Mouse (Mus musculus): Measurements from ENCODE around the gene Shroom3.
"Not testable (repeated sequence)": the region's sequence is repeated elsewhere in the genome, so short reads cannot be mapped to it uniquely, and the experiment has no call there.

Gene Shroom3

DNA sequence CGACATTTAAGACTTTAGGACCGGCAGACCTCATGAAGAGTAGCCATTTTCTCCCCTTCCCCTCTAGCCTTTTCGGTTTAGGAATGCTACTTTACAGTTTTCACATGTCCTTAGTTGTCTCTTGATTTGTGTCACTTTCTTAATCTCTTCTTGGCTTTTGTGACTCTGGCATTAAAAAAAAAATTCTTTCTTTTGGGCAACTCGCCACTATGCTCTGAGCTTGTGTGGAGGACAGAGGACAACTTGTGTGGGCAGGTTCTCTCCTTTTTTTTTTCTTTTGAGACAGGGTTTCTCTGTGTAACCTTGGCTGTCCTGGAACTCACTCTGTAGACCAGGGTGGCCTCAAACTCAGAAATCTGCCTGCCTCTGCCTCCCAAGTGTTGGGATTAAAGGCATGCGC lies 239.7 kb downstream of the Shroom3 start:
- not testable (repeated sequence) for DNase-seq (ENCODE audit: low read depth in 2 of 2, low spot score in 2 of 2)

DNA sequence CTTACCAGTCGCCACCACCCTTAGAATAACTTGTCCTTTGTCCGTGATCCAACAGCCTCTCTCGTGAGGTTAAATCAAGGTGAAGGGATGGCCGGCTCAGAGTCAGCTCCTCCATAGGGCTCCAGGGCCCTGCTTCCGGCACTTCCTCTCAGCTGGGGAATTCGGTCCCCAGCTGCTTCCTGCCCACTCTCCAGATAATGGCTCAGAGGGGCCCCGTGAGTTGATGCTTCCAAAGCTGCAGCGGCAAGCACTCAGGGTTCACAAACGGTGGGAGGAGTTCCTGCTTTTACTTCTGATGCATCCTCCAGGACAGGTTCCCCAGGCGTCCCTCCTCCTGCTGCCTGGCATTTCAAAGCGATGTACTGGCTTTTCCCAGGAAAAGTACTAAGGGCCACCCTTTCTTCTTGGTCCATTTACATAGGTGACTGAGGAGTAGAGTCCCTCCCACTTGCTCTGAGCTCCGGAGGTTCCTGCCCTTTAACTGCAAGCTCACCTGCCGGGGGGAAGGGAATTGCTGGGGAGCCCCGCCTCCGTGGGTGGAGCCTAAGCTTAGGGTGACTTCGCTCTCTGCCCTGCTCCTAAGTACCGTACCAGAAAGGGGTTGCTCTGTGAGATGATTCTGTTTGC lies 241.7 kb downstream of the Shroom3 start:
- DNase-seq (ENCODE audit: low read depth in 2 of 2, low spot score in 2 of 2): no peak

DNA sequence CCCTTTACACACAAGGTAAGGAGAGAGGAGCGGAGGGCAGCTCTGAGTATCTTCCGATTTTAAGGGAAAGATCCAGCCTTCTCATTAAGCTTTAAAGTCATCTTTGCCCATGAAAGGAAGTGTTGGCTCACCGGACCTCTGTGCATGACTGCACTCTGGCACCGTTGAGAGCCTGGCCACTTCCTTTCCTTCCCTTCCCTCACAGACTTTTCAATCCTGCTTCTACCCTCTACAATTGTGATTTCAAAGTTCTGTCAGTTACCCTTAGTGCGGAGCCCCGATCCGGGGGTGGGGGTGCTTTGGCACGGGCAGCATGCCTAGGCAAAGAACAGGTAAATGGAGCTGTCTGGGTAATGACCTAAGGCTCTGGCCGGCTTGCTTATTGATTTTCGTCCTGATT lies 244.4 kb downstream of the Shroom3 start:
- DNase-seq (ENCODE audit: low read depth in 2 of 2, low spot score in 2 of 2): no peak

DNA sequence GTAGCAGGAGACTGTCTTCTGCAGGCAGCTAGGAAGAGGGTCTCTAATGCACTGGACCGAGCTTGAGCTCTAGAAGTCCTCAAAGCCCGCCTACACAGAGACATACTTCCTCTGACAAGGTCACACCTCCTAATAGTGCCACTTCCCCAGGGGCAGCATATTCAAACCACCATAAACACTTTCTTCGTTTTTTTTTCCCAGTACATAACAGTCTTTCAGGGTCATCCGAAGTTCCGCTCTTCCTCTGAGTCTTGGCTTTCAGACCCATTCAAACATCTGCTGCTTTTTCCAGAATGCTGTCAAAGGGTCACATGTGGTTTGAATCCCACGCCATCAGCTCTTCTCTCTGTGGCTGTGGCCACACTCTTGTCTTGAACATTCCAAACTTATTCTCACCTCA lies 247.3 kb downstream of the Shroom3 start:
- DNase-seq (ENCODE audit: low read depth in 2 of 2, low spot score in 2 of 2): no peak

DNA sequence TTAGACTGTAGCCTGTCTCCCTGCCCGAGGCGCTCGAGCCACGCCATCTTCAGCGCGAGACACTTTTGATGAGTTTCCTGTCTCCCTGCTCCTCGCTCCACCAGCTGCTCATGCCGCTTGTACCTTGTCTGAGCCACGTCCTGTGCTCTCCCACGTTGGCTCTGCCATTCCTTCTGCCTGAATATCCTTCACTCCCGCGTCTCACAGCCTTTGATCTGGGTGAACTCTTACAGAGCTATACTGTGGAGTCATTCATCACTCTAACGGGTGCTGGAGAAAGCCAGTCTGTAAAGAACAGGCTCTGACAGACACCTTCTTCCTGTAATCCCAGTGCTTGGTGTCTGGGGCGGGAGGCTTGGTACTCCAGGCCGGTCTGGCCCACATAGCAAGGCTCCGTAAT lies 248.1 kb downstream of the Shroom3 start:
- no peak for DNase-seq (ENCODE audit: low read depth in 2 of 2, low spot score in 2 of 2)

DNA sequence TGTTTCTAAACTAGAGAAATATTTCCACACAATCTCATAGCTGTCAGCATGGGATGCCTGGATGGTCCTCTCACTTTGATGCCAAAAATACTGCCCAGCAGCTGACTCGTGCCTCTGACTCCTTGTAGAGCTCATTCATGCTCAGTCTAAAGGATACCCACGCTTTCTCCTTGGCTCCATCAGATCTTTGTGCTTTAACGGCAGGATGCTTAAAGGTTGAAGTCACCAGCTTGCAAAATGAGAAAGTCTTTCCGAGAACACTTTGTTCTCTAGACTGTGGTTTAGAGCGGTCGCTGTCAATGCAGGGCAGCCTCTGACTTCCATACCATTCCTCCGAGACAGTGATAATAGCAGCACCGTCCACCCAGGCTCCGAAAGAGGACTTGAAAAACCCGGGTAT lies 249.8 kb downstream of the Shroom3 start:
- DNase-seq (ENCODE audit: low read depth in 2 of 2, low spot score in 2 of 2): no peak

DNA sequence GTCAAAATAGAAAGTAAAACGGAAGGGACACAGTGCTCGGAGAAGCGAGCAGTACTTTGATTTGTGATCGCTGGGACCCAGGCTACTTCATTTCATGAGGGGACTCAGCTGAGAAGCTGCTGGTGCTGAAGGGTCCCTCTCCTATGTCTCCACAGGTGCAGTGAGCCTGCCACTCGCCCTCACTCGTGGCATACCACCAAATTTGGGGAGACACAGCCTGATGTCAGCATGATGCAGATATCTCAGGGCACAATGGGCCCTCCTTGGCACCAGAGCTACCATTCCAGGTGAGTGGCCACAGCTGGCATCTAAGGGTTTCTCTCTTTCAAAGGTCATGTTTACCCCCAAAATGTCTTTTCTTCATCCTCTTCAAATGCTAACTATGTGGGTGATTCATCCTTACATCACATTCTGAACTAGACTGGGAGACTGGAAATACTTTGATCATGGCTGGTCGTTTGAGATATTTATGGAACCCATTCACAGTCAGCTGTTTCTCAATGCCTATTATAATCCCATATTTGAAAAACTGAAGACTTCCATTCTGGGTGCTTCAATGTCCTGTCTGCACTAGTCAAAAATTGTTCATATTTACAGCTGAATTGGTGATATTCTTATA lies 250.5 kb downstream of the Shroom3 start:
- DNase-seq (ENCODE audit: low read depth in 2 of 2, low spot score in 2 of 2): no peak

DNA sequence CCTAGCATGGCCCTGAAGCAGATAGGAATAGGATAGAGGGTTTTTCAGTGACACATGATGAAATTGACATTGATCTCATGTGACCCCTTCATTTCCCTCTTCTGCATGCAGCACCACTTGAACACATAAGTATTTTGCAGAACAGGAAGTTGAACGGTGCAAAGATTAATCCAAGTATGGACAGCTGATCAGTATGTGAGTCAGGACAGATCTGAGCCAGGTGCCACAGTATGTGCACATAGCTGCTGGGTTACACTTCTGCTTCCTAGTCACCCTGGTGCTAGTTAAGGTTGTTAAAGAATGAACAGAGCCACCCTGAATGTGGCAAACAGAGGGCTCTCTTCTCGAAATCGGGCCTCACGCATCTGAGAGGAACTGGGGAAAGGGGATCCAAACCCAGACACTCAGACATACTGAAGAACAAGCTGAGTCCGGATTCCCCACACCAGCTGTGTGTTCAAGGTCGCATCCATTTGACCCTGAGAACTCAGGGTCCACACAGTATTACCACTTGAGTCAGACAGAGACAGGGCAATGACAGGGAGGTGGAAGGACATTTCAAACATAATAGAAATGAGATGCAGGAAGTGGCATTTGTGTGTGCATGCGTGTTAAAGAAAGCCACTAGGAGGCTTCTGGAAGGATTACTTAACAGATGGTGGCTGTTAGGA lies 251.2 kb downstream of the Shroom3 start:
- DNase-seq (ENCODE audit: low read depth in 2 of 2, low spot score in 2 of 2): no peak

DNA sequence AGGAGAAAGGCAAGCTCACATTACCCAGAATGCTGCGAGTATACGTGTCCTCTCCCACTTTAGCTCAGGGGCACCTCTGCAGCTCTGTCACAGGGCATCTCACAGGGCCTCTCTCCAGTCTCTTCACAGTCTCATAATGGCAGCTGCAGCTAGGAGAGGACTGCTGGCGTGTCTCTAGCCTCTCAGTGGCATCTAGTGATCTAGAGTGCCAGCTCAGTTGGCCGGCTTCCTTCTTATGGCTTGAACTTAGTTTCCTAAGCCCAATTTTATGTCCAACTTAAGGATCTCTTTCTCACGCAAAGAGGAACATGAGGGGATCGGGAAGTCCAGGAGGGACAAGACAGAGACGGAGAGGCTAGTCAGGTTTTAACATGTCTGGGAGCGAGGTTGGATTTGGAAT lies 252.6 kb downstream of the Shroom3 start:
- no peak for DNase-seq (ENCODE audit: low read depth in 2 of 2, low spot score in 2 of 2)

DNA sequence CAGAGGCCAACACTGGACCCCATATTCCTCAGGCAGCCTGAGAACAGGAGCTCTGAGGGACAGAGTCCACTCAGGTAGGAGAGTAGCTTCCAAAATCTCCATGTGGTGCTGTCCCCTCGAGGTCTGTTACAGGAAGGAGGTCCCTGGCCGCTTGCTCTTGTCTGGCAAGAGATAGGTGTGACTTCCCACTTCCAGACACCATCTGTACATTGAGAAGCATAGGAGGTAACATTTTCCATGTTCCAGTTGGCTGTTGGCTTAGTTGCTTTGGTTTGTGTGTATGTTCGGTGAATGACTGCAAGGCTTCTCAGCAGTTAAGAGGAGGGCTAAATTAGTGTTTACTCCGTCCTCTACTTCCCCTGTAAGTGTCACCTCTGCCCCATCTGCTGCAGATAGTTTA lies 254.5 kb downstream of the Shroom3 start:
- no peak for DNase-seq (ENCODE audit: low read depth in 2 of 2, low spot score in 2 of 2)

DNA sequence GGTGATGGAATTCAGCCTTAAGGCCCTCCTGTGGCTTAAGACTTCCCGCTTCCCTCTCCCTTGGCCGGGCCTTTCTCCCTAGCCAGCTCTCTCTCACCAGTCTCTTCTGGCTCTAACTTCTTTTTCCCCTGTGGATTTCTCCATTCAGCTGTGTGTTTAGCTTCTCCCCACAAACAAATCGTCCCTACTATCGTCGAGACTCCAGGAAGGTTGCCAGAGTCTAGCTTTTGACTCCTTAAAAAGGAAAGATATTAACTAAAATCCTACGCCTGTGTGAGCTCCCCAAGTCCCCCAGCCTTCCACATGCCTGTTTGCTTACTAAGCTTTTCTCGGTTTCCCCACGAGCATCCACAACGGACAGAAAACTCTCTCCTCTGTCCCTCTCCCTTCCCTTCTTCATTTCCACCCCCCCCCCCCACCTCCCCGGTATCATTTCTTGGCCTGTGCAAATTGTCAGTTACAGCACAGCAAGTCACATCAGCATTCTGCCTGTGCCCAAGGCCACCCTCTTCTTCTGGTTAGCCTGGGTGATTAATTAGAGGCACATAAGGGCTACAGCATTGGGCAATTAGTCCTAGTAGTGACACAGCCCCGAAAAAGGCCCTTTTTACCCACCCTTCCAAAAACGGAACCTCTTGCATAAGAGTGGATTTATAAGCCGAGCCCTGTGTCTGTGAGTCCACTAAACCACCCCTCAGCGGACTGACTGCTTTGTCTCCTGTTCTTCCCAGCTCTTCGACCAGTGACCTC lies 256.2 kb downstream of the Shroom3 start:
- DNase-seq (ENCODE audit: low read depth in 2 of 2, low spot score in 2 of 2): no peak

DNA sequence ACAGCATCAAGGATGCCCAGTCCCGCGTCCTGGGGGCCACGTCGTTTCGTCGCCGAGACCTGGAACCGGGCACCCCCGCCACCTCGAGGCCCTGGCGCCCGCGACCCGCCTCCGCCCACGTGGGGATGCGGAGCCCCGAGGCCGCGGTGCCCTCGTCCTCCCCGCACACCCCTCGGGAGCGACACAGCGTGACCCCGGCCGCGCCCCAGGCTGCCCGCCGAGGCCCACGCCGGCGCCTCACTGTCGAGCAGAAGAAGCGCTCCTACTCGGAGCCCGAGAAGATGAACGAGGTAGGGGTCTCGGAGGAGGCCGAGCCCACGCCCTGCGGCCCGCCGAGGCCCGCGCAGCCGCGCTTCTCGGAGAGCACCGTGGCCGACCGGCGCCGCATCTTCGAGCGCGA lies 258.9 kb downstream of the Shroom3 start:
- no peak for DNase-seq (ENCODE audit: low read depth in 2 of 2, low spot score in 2 of 2)

DNA sequence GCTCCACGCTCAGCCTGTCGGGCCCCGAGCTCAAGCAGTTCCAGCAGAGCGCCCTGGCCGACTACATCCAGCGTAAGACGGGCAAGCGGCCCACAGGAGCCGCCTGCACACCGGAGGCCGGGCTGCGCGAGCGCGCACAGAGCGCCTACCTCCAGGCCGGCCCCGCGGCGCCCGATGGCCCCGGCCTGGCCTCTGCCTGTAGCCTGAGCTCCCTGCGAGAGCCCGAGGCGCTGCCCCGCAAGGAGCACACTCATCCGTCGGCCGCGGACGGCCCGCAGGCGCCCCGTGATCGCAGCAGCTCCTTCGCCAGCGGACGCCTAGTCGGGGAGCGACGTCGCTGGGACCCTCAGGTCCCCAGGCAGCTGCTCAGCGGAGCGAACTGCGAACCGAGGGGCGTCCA lies 259.3 kb downstream of the Shroom3 start:
- DNase-seq (ENCODE audit: low read depth in 2 of 2, low spot score in 2 of 2): no peak

DNA sequence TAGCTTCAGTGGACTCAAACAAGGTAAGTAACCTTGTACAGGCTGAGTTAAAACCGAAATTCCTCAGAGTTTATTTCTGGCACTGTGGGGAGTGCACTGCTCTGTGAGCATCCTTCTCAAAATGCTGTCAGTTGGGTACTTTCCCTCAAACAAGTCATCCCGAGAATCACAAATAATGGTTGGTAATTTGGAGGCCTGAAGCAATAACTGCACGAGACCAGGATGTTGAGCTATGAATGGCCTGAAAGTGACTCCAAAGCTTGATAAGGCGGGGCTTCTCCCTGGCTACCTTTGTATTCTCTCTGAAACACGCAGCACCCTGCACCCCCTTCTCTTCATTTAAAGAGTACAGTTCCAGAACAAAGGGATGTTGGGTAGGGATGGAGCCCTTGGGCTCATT lies 261.6 kb downstream of the Shroom3 start:
- DNase-seq (ENCODE audit: low read depth in 2 of 2, low spot score in 2 of 2): no peak

DNA sequence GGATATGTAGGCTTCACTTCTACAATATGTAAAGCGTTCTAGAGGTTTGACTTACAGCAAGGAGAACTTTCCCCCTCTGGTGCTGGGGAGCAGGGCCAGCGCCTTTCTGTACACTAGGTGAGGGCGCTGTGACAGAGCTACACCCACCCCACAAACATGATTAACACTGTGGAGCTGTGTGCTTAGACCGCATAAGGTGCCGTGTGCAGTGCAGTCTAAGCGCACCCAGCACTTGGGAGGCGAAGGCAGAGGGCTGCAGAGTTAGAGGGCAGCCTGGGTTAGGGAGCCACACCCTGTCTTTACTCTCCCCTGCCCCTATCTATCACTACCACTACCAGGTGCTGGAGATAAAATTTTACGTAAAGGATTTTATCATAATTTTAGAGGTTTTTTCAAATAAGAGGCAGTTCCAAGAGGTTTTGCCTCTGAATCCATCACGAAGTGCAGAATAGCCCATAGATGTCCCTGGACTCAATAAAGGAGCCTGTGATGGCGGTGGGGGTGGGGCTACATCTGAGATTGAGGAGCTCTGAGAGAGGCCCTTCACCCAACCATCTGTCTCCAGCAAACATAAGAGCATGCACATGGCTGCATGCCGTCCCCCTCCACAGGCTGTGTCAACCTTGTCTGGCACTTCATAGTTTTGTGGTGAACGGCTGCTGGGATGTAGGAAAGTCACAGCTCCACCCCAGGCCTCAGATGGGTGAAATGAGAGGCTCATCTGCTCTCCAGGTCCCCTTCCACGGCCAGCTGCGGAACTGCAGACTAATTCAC lies 265.9 kb downstream of the Shroom3 start:
- DNase-seq (ENCODE audit: low read depth in 2 of 2, low spot score in 2 of 2): no peak

DNA sequence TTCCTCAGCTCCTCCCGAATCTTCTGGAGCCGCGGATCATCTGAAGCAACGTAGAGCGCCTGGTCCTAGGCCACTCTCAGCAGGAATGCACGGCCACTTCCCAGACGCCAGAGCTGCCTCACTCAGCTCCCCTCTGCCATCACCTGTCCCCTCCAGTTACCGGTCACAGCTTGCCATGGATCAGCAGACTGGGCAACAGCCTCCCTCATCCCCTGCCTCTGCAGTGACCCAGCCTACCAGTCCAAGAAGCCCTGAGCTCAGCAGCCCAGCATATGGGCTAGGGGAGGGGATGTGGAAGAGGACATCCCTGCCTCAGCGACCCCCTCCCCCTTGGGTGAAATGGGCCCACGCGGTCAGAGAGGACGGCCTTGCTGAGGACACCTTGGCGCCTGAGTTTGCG lies 267.3 kb downstream of the Shroom3 start:
- no peak for DNase-seq (ENCODE audit: low read depth in 2 of 2, low spot score in 2 of 2)

DNA sequence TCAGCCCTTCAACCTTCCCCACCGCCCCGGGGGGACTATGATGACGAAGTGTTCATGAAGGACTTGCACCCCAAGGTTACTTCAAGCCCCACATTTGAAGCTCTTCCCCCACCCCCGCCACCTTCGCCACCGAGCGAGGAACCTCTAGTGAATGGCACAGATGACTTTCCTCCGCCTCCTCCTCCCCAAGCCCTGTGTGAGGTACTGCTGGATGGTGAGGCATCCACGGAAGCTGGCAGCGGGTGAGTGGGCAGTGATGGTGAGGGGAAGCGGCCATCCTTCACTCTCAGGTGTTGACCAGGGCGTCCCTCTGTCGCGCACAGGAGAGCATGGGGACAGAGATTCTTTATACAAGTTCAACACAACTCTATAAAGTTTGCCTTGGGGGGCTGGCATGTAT lies 267.8 kb downstream of the Shroom3 start:
- no peak for DNase-seq (ENCODE audit: low read depth in 2 of 2, low spot score in 2 of 2)

DNA sequence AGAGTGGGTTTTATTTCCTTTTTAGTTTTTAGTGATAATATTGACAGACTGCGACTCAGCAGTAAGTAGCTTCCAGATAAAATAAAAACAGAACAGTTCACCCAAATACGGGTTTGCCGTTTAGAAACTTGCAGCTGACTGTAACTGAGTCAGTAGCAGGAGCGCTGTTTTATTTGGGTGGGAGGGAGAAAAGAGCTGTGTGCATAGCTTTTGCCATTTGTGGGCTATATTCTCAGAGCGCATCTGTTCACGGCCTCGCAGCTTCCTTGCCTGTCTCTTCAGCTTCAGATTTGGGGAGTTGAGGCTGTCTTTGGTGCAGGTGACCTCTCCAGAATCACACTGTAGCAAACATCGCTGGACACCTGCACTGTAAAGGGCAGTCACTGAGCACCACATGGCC lies 270.6 kb downstream of the Shroom3 start:
- DNase-seq (ENCODE audit: low read depth in 2 of 2, low spot score in 2 of 2): no peak

DNA sequence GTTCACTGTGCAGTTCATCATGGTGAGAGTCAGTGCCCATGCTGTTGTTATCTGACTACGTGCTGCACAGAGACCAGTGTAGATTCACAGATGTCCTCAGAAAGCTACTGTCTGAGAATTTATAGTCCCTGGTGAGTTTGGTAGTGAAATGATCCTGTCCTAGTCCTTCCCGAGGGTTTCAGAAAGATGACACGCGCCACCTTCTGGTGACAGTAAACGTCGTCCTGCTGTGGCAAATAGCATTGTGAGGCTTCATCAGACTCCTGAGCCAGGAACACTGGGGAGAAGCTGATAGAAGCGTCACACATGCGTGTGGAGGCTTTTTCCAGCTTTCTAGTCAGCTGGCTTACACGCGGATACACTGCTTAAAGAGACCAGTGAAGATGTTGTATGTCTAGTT lies 271.1 kb downstream of the Shroom3 start:
- DNase-seq (ENCODE audit: low read depth in 2 of 2, low spot score in 2 of 2): no peak

DNA sequence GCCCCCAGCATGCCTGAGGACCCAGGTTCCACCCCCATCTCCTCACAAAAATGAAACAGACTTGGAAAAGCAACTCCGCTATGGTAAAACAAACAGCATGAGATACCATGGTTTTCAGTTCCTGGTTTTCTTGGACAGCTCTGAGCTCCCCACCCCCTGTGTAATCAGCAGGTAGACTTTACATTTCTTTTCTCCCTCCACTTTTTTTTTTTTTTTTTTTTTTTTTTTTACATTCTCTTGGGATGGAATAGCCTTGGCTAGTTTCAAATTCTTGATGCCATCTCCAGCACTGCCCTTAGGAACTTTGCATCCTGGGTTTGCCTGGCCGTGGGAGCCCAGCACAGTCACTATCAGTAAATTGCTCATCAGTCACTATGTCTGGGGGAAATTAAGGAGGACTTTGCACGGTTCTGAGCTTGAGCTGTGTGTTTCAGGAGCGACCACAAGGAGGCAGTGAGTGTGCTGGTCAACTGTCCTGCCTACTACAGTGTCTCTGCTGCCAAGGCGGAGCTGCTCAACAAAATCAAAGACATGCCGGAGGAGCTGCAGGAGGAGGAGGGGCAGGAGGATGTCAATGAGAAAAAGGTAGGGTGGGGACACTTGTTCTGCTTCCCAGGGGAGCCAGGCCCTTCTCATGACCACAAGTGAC lies 271.7 kb downstream of the Shroom3 start:
- no peak for DNase-seq (ENCODE audit: low read depth in 2 of 2, low spot score in 2 of 2)

DNA sequence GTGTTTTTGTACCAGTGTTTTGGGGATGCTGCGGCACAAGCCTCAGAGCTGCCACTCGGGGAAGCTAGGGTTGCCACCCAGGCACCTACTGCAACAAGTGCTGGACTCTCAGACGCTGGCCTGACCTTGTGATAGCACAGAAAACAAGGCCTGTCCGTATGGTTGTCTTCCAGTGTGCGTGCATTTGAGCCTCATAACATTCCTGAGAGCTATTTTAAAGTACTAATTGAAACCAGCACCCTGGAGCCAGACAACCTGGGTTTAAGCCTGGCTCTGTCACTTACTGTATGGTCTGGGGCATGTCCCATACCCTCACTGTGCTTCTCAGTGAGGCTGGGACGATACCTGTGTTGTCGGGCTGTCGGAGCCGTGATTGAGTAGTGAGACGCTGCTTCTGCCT lies 276.1 kb downstream of the Shroom3 start:
- DNase-seq (ENCODE audit: low read depth in 2 of 2, low spot score in 2 of 2): no peak

Measured in CD8-positive naive resting alpha-beta T cell, adult 2 months (primary cell).